Mouse (Mus musculus) common myeloid progenitor, adult 5-6 weeks (primary cell): ENCODE results near the gene Svs2. TPM values are rescaled to one million over a fixed set of nuclear protein-coding genes. Genes with fewer than 3 reads are reported as not detected.

Experiments
- total RNA-seq: library from RNA; stranded (forward); fragments of 200-1000, 187-1606 nt; gene quantifications from 2 replicates; pipeline ENCODE4 v1.2.3, GENCODE M21; 2017

The Svs2 gene
- total RNA-seq, 1 experiment from 2014 or later, result not detected

Other genes with a start within 250 kb of the Svs2 start
- 79.0 and 109 TPM in 2 replicates for gene Ywhab, start 243.5 kb downstream of the Svs2 start, total RNA-seq
- 0.37 TPM in 1 of 2 replicates, not detected in the other for gene Pabpc1l, start 213.0 kb downstream of the Svs2 start, total RNA-seq
- gene Stk4, start 168.1 kb downstream of the Svs2 start, total RNA-seq, result 132 and 208 TPM in 2 replicates
- 35.7 and 40.4 TPM in 2 replicates for gene Tomm34, start 167.3 kb downstream of the Svs2 start, total RNA-seq
- 0.59 TPM in 1 of 2 replicates, not detected in the other for gene Kcns1, start 67.4 kb downstream of the Svs2 start, total RNA-seq
- not detected in 2 replicates for gene Wfdc5, start 55.7 kb downstream of the Svs2 start, total RNA-seq
- not detected in 2 replicates for gene Wfdc12, start 47.9 kb downstream of the Svs2 start, total RNA-seq
- not detected in 2 replicates for gene Wfdc15a, start 38.3 kb downstream of the Svs2 start, total RNA-seq
- gene Wfdc15b, start 16.8 kb downstream of the Svs2 start, total RNA-seq, result not detected in 2 replicates
- not detected in 2 replicates for gene Svs3b, start 18.2 kb upstream of the Svs2 start, total RNA-seq
- gene Svs4, start 40.0 kb upstream of the Svs2 start, total RNA-seq, result not detected in 2 replicates
- gene Svs3a, start 50.8 kb upstream of the Svs2 start, total RNA-seq, result not detected in 2 replicates
- gene Svs6, start 78.3 kb upstream of the Svs2 start, total RNA-seq, result not detected in 2 replicates
- not detected in 2 replicates for gene Svs5, start 94.3 kb upstream of the Svs2 start, total RNA-seq
- 10.1 and 10.4 TPM in 2 replicates for gene Slpi, start 150.6 kb upstream of the Svs2 start, total RNA-seq
- gene Rbpjl, start 164.7 kb upstream of the Svs2 start, total RNA-seq, result not detected in 2 replicates
- not detected in 2 replicates for gene Matn4, start 166.7 kb upstream of the Svs2 start, total RNA-seq
- gene Sdc4, start 205.4 kb upstream of the Svs2 start, total RNA-seq, result 0.05 TPM in 1 of 2 replicates, not detected in the other
- 8.9 and 13.4 TPM in 2 replicates for gene Sys1, start 218.5 kb upstream of the Svs2 start, total RNA-seq
- 0.46 TPM in 1 of 2 replicates, not detected in the other for gene Gm20458, start 222.5 kb upstream of the Svs2 start, total RNA-seq
- not detected in 2 replicates for gene Trp53tg5, start 235.3 kb upstream of the Svs2 start, total RNA-seq
- 0.18 TPM in 1 of 2 replicates, not detected in the other for gene Dbndd2, start 247.6 kb upstream of the Svs2 start, total RNA-seq